Mouse (Mus musculus): Measurements from ENCODE around the gene Frmd6.

The Frmd6 gene

DNA sequence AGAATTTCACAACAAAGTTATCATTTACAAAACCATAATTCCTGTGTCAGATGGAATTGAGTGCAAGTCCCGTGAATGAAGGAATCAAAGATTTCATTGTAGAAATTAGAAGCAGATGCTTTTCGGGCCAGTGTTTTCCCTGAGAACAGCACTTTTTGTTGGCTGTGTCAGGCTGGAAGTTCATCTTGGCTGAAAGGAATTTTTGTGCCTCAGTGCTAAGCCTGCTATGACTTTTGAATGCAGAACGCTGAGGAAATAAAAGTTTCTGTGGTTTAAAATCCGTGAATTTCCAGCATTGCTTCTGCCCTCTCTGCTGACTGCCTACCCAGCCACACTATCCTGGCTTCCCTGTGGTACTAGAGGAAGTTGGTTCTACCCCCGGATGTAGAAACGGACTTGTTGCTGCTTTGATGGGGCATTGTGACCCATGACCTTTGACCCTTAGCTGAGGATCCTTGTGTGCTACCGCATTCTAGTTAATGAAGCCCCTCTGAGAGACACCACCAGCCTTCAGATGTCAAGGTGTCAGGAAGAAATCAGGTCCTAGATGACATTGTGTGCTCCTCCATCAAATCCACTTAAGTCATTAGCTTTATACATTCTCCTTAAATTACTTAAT is 26.1 kb downstream of the Frmd6 start:
- no peak for DNase-seq (ENCODE audit: low read depth, low spot score)

DNA sequence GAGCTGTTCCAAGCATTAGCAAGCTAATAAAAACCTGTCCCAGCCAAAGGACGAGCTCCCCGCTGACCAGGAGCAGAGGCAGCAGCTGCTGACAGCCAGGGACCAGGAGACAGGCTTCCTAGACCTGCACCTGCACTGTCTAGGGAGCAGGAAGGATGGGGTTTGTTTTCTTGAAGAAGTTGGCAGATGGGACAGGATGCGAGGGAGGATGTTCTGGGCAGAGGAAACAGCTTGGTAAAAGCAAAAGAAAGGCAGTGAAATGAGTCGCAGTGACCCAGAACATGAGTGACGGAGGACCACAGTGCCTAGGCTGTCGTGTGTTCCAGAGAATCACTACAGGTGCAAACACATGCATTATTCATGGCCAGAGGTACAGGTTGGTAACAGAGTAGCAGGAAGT is 27.7 kb downstream of the Frmd6 start:
- DNase-seq (ENCODE audit: low read depth, low spot score): no peak

DNA sequence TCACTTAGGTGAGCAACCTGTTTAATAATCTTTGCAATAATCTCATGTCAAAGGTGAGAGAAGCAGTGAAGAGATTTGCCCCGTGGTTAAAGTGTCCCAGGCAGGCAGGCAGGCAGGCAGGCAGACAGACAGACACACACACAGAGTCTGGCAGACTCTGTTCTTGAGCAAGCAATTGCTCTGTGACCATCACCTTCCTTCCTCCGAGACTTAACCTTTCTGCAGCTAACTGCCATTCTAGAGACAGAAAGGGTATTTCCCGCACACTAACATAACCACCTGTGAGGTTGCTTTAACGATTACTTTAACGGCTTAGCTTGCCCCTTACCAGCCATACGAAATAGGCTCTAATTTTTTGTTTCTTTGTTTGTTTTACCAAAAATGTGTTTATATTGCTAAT is 30.4 kb downstream of the Frmd6 start:
- DNase-seq (ENCODE audit: low read depth, low spot score): no peak

DNA sequence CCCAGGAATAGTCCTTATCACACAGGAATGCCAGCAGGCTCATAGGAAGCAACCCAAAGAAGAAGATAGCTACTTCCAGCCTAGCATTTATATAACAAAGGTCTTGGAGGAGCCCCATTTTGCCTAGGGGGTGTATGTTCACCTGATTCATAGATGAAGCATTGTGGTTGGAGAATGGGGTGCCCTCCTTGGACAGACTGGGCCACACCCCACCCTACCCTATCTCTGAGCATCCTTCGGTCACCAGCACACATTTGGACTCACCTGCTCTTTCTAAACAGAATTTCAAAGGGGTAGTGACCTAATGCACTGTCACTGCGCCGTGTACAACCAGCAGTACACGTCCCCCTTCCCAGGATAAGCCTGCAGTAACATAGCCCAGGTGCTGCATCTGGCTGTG is 31.5 kb downstream of the Frmd6 start:
- DNase-seq (ENCODE audit: low read depth, low spot score): no peak

DNA sequence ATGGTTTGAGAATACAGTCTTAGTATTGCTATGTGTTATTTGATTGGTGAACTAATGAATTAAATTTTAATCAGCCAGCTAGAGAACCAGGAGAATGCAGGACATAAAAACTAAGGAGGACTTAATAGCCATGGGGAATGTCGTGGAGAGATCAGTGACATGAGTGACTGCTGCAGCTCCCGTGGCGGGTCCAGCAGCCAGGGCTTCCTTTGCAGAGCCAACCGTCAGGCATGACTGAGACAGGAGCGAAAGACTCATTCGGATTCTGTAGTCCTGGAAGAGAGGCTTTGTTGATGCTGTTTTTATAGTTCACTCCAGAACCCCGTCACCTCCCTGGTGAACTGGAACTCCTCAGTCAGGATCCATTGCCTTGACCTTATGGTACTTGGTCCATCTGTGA is 38.0 kb downstream of the Frmd6 start:
- DNase-seq (ENCODE audit: low read depth, low spot score): no peak

DNA sequence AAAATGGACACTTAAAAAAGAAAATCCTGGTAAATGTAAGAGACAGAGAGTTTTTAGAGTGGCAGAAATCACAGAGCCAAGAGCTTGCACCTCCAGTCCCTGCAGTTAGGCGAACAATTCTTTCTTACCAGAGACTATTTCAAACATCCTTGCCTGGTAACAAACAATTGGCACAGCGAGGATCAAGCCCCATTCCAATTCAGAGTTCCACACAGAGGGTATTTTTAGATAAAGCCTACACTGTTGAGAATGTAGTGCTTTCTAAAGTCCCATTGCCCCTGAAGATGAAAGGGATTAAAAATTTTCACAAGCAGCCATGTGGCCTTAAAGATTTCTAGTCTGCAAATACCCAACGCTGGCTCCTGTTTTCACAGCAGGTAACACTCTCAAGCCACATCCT is 42.5 kb downstream of the Frmd6 start:
- DNase-seq (ENCODE audit: low read depth, low spot score): no peak

DNA sequence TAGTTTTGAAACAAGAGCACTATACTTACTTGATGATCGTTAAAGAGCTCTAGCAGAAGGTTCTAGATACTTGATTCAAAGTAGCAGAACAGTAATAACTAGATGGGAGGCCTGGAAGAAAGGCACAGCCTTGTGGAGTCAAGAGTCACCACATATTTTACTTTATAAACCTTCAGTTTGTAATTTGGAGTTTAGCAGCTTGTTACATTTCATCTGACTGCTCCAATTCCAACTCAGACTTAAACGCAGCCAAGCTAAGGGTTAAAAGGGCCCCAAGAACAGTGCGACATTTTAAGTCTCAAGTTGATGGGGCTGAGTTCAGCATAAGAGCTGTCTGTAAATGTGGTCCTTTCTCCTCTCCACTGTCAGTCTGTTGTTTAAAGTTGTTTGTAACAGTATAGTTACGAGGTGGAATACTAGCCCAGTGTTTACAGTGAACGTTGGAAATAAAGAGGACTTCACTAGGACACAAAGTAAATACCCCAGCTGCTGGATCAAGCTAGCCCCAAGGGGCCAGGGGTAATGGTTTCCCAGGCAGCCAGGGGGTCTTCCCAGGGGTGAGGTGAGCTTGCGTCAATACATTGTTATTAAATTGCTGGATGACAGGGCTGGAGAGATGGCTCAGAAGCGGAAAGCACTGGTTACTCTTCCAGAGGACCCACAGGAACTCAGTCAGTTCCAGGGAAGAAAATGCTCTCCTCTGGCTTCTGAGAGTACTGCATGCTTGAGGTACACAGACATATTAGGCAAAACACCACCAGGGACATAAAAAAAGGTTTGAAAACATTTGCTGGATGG is 43.1 kb downstream of the Frmd6 start:
- no peak for DNase-seq (ENCODE audit: low read depth, low spot score)

DNA sequence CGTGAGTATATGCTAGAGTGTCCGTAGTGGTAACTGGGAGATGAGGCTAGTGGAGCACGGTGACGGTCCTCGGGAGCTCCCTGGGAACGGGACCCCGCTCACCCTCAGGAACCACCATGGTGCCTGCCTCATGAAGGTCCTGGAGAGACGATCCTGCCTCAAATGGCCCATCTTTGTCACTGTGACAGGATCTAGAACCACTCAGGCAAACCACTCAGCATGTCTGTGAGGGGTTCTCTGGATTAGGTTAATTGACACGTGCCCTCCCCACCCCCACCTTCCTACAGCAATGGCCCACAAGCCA is 43.6 kb downstream of the Frmd6 start:
- no peak for DNase-seq (ENCODE audit: low read depth, low spot score)

DNA sequence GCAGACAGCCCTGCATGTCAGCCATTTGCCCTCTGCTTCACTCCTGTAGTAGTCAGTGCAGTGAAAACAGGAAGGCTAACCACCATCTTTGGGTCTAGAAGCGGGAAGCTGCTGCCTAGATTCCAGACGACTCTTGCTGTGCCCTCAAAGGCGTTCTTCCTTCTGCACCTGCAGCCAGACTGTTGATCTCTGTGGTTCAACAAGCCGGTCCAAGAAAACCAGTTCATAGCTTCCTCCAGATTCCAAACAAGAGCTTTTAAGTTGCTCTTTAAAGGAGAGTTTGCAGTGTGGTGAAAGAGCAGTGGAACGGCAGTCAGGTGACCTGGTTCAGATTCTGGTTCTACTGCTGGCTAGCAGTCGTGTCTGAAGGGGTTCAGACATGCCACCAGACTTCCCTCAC is 48.2 kb downstream of the Frmd6 start:
- DNase-seq (ENCODE audit: low read depth, low spot score): no peak

DNA sequence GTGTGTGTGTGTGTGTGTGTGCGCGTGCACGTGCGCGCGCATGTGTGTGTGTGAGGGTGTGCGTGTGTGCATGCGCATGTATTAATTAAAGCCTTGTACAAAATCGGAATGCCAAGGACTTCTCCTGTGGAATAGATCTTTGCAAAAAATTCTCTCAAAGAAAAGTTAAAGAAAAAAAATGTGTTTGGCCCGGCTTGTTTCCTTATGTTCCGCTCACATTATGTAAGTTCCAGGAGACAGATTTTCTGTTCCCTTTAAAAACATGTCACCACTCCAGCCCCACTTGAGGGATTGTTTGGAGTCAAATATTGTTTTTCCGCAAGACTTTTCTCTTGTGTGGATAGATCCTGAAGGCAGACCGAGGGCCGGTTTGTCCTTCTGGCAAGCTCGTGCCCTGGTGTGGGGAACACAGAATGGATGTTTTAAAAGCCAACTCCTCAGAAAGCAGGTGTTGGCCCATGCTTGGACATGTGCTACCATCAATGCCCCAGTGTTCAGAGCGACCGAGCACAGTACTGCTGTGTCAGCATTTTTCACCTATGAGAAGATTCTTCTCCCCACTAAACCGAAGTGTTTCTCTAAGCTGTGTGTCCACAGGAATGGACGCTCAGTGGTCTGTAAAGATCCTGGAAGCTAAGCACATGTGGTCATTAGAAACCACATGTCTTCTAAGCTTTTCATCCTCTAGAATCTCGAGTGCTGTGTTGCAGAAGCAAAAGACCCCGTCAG is 51.1 kb downstream of the Frmd6 start:
- DNase-seq (ENCODE audit: low read depth, low spot score): no peak

DNA sequence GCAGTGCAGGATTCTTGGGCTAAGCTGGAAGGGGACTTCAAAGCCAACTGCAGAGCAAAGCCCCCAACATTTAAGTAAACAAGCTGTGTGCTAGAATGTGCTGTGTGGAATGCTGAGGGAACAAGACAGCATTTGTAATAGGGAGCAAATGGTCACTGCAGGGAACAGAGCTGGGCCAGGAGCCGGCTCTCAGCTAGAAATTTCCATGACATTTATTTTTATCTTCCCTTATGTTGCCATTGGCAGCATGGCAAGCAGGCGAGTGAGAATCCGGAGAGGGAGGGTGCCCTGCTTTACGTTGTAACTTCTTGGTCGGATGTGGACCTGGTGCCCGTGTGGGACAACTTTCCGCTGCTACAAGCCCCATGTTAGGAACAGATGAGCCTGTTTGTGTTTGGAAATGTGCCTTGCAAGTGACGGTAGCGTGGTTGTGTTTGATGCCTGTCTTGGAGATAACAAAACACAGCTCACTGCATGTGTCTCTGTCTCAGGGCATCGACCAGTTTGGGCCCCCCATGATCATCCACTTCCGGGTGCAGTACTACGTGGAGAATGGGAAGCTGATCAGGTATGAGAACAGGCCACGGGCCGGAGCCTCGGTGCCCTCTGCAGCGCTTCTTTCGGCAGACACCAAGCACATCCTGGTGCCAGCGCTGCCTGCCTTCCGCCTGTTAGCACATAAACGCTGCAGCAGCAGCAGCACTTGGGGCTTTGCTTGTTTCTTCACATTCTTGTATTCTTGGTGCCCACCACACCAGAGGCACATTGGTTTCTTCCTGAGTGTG is 52.8 kb downstream of the Frmd6 start:
- DNase-seq (ENCODE audit: low read depth, low spot score): no peak

DNA sequence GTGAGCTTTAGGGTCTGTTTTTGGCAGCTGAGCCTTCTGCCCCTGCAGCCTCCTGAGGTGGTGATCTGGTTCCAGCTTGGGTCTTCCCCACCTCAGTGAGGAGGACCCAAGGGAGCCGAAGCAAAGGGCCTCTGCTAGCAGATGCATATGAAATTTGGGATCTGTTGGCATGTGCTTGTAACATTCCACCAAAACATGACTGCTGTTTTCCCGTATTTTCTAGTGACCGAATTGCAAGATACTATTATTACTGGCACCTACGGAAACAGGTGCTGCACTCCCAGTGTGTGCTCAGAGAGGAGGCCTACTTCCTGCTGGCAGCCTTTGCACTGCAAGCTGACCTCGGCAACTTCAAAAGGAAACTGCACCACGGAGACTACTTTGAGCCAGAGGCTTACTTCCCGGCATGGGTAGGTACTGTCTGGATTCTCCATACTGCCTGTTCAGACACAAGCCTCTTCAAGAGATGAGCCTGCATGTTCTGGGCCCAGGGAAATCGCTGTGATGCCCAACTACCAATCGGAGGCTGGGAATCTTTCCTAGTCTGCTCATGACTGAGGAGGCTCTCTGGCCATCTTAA is 55.2 kb downstream of the Frmd6 start:
- DNase-seq (ENCODE audit: low read depth, low spot score): no peak

DNA sequence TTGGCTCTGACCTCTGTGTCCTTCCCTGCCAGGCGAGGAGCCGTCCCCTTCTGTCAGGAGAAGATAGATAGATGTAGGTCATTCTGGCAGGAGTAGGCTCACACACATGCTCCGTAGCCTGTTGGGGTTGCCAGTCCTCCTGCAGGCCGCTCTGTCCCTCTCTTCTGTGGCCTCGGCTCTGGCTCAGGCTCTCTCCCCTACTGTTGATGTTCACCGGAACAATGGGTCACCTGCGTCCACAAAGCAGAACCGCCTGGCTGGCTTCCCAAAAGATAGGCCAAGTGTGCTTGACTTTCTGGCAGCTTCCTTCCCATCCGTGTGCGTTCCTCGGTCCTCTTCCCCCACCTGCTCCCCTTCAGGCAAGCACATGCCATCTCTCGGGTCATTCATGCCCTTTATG is 56.0 kb downstream of the Frmd6 start:
- no peak for DNase-seq (ENCODE audit: low read depth, low spot score)

DNA sequence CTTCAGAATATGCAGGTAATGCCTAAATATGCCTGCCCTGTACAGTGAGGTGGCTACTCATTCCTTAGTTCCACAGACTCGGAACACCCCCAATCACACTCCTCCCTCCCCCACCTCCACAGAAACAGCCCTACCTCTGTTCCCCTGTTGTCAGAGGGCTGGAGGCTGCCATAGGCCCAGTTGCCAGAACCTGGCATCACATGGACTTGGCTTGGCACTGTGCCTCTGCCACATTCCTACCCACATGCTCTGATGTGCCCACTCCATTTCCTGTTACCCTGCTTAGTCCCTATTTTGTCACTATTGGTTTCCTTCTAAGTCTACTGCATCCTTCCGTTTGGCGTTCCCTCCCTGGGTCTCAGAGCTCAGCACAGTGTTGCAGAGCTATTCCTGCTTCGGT is 56.5 kb downstream of the Frmd6 start:
- no peak for DNase-seq (ENCODE audit: low read depth, low spot score)

DNA sequence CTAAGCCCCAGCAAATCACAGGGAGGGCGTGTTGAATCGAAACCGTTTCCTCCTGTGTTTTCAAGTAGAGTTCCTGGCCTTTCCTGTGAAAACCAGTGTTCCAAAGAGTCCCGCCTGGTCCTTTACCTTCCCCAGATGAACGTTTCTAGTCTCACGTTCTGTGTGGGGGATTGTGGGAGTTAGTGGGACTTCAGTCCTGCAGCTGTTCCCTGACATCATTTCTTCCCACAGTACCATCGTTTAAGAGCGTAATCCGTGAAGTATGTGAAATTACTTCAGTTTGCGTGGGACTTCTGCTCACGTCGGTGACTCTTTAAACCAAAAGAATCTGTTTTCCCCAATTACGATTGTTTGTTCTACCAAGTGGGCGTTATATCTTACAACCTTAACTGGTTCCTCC is 57.8 kb downstream of the Frmd6 start:
- no peak for DNase-seq (ENCODE audit: low read depth, low spot score)

DNA sequence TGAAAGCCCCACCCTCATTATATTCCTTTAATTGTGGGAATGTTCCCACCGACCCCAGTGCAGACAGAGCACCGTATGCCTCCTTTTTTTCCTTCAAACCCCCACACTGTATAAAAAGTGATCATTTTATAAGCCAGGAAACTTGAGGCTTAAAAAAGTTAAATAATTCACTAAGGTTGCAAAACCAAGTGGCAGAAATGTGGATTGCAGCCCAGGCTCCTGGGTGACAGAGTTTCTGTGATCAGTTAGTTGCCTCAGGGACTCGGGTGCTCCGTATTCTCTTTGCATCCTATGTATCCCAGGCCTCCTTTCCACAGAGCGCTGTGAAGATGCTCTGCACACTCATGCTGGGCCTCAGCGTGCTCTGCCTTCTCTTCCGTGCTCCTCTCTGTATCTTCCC is 58.8 kb downstream of the Frmd6 start:
- DNase-seq (ENCODE audit: low read depth, low spot score): no peak

DNA sequence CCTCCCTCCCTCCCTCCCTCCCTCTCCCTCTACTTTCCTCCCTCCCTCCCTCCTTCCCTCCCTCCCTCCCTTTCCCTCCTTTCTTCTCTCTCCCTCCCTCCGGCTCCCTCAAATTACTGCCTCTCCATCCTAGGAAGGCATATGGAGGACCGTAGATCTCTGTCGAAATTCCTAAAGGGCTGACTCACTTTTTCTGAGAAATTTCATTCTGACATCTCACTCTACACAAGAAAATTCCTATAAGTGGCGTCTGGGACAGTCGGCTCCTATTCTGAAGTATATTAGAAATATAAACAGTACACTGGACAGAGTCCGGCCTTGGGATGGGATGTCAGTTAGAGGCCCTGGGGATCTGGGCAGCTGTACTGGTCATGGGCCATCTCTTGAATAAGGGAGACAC is 59.7 kb downstream of the Frmd6 start:
- no peak for DNase-seq (ENCODE audit: low read depth, low spot score)

DNA sequence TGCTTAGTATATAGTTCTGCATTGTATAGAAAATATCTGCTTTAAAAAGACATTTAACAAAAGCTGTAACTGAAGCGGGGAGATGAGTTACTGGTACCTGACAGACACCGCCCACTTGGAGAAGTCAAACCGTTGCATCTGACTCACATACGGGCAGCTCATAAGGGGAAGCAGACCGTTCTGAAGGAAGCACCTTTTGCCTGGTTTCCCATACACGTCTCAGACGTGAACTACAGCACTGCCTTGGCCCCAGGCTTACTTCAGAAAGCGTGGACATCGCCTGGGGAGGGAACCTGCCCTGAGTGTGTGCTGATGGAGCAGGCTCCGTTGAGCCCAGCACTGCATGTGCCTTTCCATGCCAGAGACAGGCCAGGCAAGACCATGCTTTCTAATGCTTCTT is 60.3 kb downstream of the Frmd6 start:
- no peak for DNase-seq (ENCODE audit: low read depth, low spot score)

DNA sequence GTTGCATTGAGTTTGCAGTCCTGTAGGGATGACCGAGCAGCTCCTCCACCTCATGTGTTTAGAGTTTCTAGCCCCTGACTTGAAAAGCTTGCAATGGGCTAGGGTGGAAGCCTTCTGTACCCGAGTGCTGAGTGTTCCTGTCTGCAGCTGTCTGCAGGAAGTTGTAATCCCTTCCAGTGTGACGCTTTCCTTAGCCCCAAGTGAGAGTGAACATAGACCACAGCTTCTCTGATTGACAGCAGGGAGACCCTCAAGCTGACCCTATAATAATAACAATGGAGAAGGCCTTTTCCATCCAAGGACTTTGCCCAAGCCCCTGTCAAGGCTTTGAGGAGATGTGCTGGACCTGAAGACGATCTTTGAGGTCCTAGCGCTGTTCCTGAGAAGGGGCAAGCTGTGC is 65.1 kb downstream of the Frmd6 start:
- no peak for DNase-seq (ENCODE audit: low read depth, low spot score)

DNA sequence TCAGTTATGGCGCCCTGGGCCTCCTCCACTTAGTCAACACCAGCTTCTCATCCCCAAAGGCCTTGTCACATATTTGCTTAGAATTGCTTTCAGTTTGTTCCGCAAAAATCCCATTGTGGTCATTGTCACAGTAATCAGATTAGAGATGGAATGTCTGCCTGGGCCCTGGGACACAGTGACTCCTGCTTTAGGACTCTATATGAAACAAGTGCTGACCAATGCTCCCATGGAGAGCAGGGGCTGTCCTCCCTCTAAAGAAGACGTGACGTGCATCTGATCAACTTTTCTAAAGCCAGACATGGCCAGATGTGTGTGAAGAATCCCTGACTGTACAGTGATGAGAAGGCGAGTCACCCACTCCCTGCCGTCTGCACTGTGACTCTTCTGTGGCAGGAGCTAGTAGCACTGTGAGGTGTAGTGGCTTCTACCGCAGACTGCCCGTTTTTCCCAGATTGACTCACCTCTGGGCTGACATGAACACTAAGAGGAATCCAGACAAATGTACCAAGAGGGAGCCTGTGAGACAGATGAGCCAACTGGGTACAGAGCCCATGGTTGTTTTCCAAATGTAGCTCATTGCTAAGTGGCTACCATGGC is 65.7 kb downstream of the Frmd6 start:
- DNase-seq (ENCODE audit: low read depth, low spot score): no peak

DNA sequence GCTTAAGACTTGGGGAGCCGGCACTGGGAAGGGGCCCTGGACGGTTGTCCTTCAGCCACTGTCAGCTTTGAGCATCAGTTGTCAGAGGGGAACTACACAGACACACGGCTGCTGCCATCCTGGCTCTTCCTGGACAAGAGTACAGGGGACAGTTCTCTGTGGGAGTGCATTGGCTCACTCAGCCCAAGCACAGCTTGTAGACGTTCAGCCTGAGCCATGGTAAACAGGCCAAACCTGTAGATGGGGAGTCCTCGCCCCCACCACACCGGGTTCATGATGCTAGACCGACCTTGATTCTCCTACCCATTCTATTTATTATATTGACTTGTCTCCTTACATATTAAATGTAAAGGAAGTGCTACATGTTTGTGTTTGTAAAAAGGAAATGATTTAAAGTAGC is 70.0 kb downstream of the Frmd6 start:
- no peak for DNase-seq (ENCODE audit: low read depth, low spot score)

DNA sequence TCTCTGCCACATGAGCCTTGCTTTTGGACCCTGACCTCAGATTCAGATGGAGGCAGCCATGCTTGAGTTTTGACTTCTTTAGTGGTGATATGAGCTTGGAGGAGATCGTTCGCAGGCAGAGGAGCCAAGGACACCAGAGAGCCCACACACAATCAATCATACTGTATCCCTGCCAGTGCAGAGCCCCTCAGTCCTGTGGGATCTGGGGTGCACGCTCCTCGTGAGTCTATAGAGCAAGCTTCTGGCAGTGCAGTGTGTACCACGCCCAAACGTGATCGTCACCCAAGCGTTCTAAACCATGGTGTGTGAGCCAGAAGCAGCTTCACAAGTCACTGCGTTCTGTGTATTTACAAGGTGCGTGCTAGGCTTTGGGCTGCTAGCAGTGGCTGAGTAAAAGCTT is 70.8 kb downstream of the Frmd6 start:
- no peak for DNase-seq (ENCODE audit: low read depth, low spot score)

Data from forelimb bud, embryonic 11.5 days (tissue).